Mouse (Mus musculus) heart, postnatal 0 days (tissue): ENCODE measurements at regions not wholly inside any gene's neighbourhood (a gene's known extent, or its start where the extent isn't known, plus 50 kb on each side); places are given as distances from the start of the nearest gene placed in this dataset.

ENCODE experiments used
- CTCF ChIP-seq: IDR thresholded peaks from 2 replicates; pipeline ENCODE4 v1.5.1; 2016; ENCODE audit warnings: antibody characterized with exemption, control low read depth, low read depth
- EP300 ChIP-seq: IDR thresholded peaks from 2 replicates; pipeline ENCODE4 v1.6.1; 2016; ENCODE audit warnings: antibody characterized with exemption, low read depth

DNA sequence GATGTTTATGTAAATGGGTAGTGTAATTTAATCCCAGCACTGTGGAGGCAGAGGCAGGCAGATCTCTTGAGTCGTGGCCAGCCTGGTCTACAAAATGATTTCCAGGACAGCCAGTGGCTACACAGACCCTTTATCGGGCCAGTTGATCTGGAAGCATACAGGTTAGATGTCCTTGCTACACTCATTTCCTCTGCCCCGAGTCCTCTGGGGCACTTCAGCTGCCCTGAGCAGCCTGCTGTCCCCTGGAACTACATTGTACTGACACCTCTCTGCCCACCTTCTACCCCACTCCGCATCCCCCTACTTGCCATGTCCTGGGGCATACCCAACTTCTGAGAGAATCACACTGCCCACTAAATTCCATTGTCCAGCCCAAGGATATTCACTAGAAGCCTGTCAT, 60.6 kb upstream of the Helt start:
- TF ChIP-seq CTCF: no peak
- TF ChIP-seq EP300: no peak
